Mouse (Mus musculus): ENCODE measurements around the gene Ston2.

GRCm38 (mm10) chr12:91726202-91726601, 62.0 kb downstream of the Ston2 start:
- TF ChIP-seq CTCF (IDR thresholded peaks at IDR 0.05; ENCODE audit: low read depth, low read length) (no peak), TAL1 (conservative IDR thresholded peaks at IDR 0.05; ENCODE audit: low read depth, low read length) (no peak)

All from G1E (cell line).